Mouse (Mus musculus) WW6 (cell line): ENCODE measurements around the gene Tomt.

Source experiments
- DNase-seq: peaks from one replicate; pipeline ENCODE4 v3.0.0-alpha.2; 2013; ENCODE audit warnings: low read depth, low spot score

Gene Tomt

DNA sequence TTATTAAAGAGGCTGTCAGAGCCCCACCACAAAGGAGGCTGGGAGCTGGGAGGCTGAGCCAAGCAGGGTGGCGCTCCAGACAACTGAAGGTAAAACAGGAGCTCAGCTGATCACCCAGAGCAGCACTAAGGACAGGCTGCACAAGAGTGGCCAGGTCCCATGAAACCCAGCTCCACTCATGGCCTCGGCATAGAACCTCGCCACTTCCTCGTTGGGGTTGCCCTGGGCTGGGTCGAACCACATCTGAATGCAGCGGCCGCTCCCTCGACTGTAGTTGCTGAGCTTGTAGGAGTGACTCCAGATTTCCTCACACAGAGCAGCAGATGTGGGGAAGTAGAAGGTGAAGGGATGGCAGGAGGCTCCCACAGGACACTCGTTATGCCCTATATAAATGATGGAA lies 47.8 kb downstream of the Tomt start:
- no peak for DNase-seq

DNA sequence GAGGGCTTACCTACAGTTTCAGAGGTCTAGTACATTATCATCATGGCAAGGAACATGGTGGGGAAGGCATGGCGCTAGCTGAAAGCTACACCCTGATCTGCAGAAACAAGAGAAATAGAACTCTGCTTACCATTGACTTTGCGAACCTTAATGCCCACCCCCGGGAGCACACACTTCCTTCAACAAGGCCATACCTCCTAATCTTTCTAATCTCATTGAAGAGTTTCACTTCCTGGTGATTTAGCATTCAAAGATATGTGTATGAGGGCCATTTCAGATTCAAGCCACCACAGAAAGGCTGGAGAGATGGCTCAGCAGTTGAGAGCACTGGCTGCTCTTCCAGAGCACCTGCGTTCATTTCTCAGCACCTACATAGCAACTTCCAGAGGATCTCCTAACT lies 49.1 kb downstream of the Tomt start, which contains the start of gene Folr2:
Gene Folr2 (minus strand): TSS at position 101 of the 400 bp plus-strand sequence.
- no peak for DNase-seq

- DNase-seq, result no peak
These were observed 52.3 kb downstream of the Tomt start for GRCm38 (mm10) chr7:101853816-101854215.

GRCm38 (mm10) chr7:101852846-101853245 lies 53.3 kb downstream of the Tomt start:
- no peak for DNase-seq

GRCm38 (mm10) chr7:101851689-101852088 lies 54.5 kb downstream of the Tomt start:
- DNase-seq, result no peak
